Mouse (Mus musculus): Measurements from ENCODE around the gene Gm20777. TPM values are rescaled to one million over a fixed set of nuclear protein-coding genes. Genes with fewer than 3 reads are reported as not detected.

The Gm20777 gene
- polyA plus RNA-seq (2012; rRNA removed) = not detected in 2 replicates

GRCm38 (mm10) chrY:10752350-10752749, at the start of gene Gm20777:
Gm20777 (minus strand) TSS chrY:10752450.

Other genes with a start within 250 kb of the Gm20777 start
- gene Gm20737, start 216.4 kb downstream of the Gm20777 start, polyA plus RNA-seq (2012; rRNA removed) = not detected in 2 replicates
- gene Gm21775, start 199.0 kb downstream of the Gm20777 start, polyA plus RNA-seq (2012; rRNA removed) = not detected in 2 replicates
- not detected in 2 replicates for gene Gm21900, start 136.1 kb downstream of the Gm20777 start, polyA plus RNA-seq (2012; rRNA removed)

All from liver, embryonic 18 days (tissue).